In genomic region chr14:103717516-103717915, GRCm38 (mm10) we compare ENCODE assay signal across 8 mouse cellular contexts.
DNase-seq lines count a peak whose midpoint lies in the region; TF ChIP-seq lines count a peak whose summit lies in the region.

No protein-coding gene starts in this region.

- H3K79me2 ChIP-seq in CH12.LX (replicated peaks; ENCODE audit: control insufficient read depth, extremely low read depth, insufficient read depth, poor library complexity, severe bottlenecking): no peaks in the 10 kb centered on the region

- peaks cover 9 to 29% of the 10 kb centered on the region in 2 experiments for H3K4me1 ChIP-seq in CH12.LX (ENCODE audit: control insufficient read depth in 1 of 2, insufficient read depth in 2 of 2)

- TF ChIP-seq CTCF in CH12.LX (conservative IDR thresholded peaks at IDR 0.05 in 1 of 2, IDR thresholded peaks at IDR 0.05 in 1 of 2; ENCODE audit: low read depth in 2 of 2, low read length in 2 of 2): peak; percentile 72 to 73

- no peaks in the 10 kb centered on the region for H3K27me3 ChIP-seq in CH12.LX (replicated peaks)

- no peak overlapping the region for H3K9ac ChIP-seq in CH12.LX (ENCODE audit: insufficient read depth, low read depth)

- peaks cover 0 to 3% of the 10 kb centered on the region in 2 experiments for H3K36me3 ChIP-seq in CH12.LX (replicated peaks in 1 of 2; ENCODE audit: control insufficient read depth in 1 of 2, insufficient read depth in 1 of 2, low read length in 1 of 2)

- TF ChIP-seq POLR2A in CH12.LX (IDR thresholded peaks at IDR 0.05; ENCODE audit: low read depth, low read length): no peak

- DNase-seq in adrenal gland, postnatal 10 days: peak; percentile 51
- no peak for DNase-seq in adrenal gland, adult 2 months
- peak; percentile 28 for DNase-seq in kidney, adult 9 months
- DNase-seq in kidney, postnatal 14 days: no peak
- peak; percentile 47 for DNase-seq in CH12.LX (ENCODE audit: extremely low read depth)
- DNase-seq in lung, postnatal 14 days: peak; percentile 46
- DNase-seq in cerebellum, adult 18-20 months: no peak
- DNase-seq in spleen, postnatal 4 days (ENCODE audit: low spot score in 2 of 2): no peak

- dilution Hi-C loops in CH12.LX (cut with MboI; ENCODE audit: extremely low pct_ligation_motif_present, extremely low pct_unique_long_range_greater_than_20kb, low sequenced_read_pairs): no loop called here

- in situ Hi-C loops in CH12.LX (cut with MboI; ENCODE audit: low pct_ligation_motif_present, low pct_unique_long_range_greater_than_20kb, low sequenced_read_pairs): loop anchor here (25.0 kb wide), 2 partner anchors 320 to 1095 kb away; no protein-coding TSS in a partner anchor

- no peak for TF ChIP-seq EP300 in CH12.LX (IDR thresholded peaks at IDR 0.05; ENCODE audit: low read length)

- no peak overlapping the region for H3K27ac ChIP-seq in CH12.LX (ENCODE audit: insufficient read depth, low read depth)

- H3K4me3 ChIP-seq in CH12.LX (replicated peaks in 1 of 3; ENCODE audit: low read depth in 2 of 3, low read length in 2 of 3, poor library complexity in 1 of 3): no peak overlapping the region

- peak; percentile 32 for TF ChIP-seq RAD21 in CH12.LX (IDR thresholded peaks at IDR 0.05; ENCODE audit: low read depth, low read length)

- H3K4me2 ChIP-seq in CH12.LX (ENCODE audit: insufficient read depth, low read depth, poor library complexity, severe bottlenecking): no peak overlapping the region

- no peaks in the 10 kb centered on the region for H3K9me3 ChIP-seq in CH12.LX (replicated peaks; ENCODE audit: low read length)

TF ChIP-seq in CH12.LX, 34 proteins besides CTCF, POLR2A, EP300 and RAD21:
- TF ChIP-seq SMC3 (IDR thresholded peaks at IDR 0.05; ENCODE audit: low read depth, low read length) (peak; percentile 15; the same call in 1 of the 2 replicates), TCF12 (IDR thresholded peaks at IDR 0.05; ENCODE audit: low read depth, low read length) (no peak)

Comparison
In these comparisons a context has a peak if more than half of its experiments do, and no peak if none do; other contexts are left out.
1. DNase-seq: peak in adrenal gland, postnatal 10 days (single experiment), kidney, adult 9 months (single experiment), CH12.LX (single experiment) and lung, postnatal 14 days (single experiment); none in adrenal gland, adult 2 months (single experiment), kidney, postnatal 14 days (single experiment), cerebellum, adult 18-20 months (0 of 2) and spleen, postnatal 4 days (0 of 2).